Mouse (Mus musculus) heart, embryonic 14.5 days (tissue): ENCODE data around the gene Tyw1. TPM values are rescaled to one million over a fixed set of nuclear protein-coding genes. Genes with fewer than 3 reads are reported as not detected.

ENCODE experiments used
- ATAC-seq: fragments of 200-750 bp; cut with Nextera tagmentation; 2 replicates; pipeline ENCODE4 v1.8.0; 2017; ENCODE audit warnings: low read depth, moderate TSS enrichment; ENCODE audit not compliant: insufficient number of reproducible peaks, insufficient read depth, low FRiP score
- H3K27ac ChIP-seq, 2 experiments: fragments of 200-500 bp in 1 of 2; fragments of 300-500 bp in 1 of 2; sonication (generic) in 1 of 2; replicated peaks in 1 of 2; 2 replicates each; pipeline ENCODE4 v1.5.1; 2012 to 2014; ENCODE audit warnings: low read depth in 2 of 2, low read length in 2 of 2, control low read depth in 1 of 2, mild to moderate bottlenecking in 1 of 2, mixed read lengths in 1 of 2; ENCODE audit not compliant: control insufficient read depth in 1 of 2, insufficient read depth in 1 of 2
- H3K27me3 ChIP-seq: fragments of 300-500 bp; sonication (generic); 2 replicates; pipeline ENCODE4 v1.6.1; 2014; ENCODE audit warnings: mild to moderate bottlenecking, low read length, control low read depth; ENCODE audit not compliant: control insufficient read depth, insufficient read depth
- H3K36me3 ChIP-seq: fragments of 300-500 bp; sonication (generic); 2 replicates; pipeline ENCODE4 v1.6.1; 2014; ENCODE audit warnings: mild to moderate bottlenecking, control low read depth, low read length, mixed read lengths; ENCODE audit not compliant: control insufficient read depth, insufficient read depth
- H3K4me1 ChIP-seq, 2 experiments: fragments of 200-500 bp in 1 of 2; fragments of 300-500 bp in 1 of 2; sonication (generic) in 1 of 2; 2 replicates each; pipeline ENCODE4 v1.6.1; 2012 to 2014; ENCODE audit warnings: low read length in 2 of 2, control low read depth in 1 of 2, mixed read lengths in 1 of 2; ENCODE audit not compliant: control insufficient read depth in 2 of 2, insufficient read depth in 2 of 2
- H3K4me2 ChIP-seq: fragments of 300-500 bp; sonication (generic); 2 replicates; pipeline ENCODE4 v1.6.1; 2014; ENCODE audit warnings: mild to moderate bottlenecking, low read length
- H3K4me3 ChIP-seq, 2 experiments: fragments of 200-500 bp in 1 of 2; fragments of 300-500 bp in 1 of 2; sonication (generic) in 1 of 2; 2 replicates each; pipeline ENCODE4 v1.5.1; 2012 to 2014; ENCODE audit warnings: low read length in 2 of 2, mild to moderate bottlenecking in 2 of 2, control low read depth in 1 of 2, low read depth in 1 of 2, moderate library complexity in 1 of 2; ENCODE audit not compliant: control insufficient read depth in 1 of 2, insufficient read depth in 1 of 2
- H3K9ac ChIP-seq: fragments of 300-500 bp; sonication (generic); 2 replicates; pipeline ENCODE4 v1.6.1; 2014; ENCODE audit warnings: mild to moderate bottlenecking, low read length
- H3K9me3 ChIP-seq: fragments of 300-500 bp; sonication (generic); 2 replicates; pipeline ENCODE4 v1.6.1; 2016; ENCODE audit warnings: low read length, control low read depth; ENCODE audit not compliant: control insufficient read depth
- WGBS: fragments of 180-500 bp; shearing (Covaris S2); extraction: QIAGEN DNeasy Blood & Tissue Kit; methylation state at CpG from one replicate; pipeline ENCODE4 v1.1.7; 2014; 5-methylcytosine and 5-hydroxymethylcytosine counted together
- polyA plus RNA-seq: library from polyadenylated mRNA; unstranded; fragments of >200 nt; fragmentation: Nextera tagmentation; extraction: Ambion mirVana; gene quantifications from 2 replicates; pipeline ENCODE4 v1.2.1, GENCODE M21; 2014

The Tyw1 gene
- polyA plus RNA-seq, 1 experiment from 2014 or later: 16.5 TPM

GRCm38 (mm10) chr5:130283079-130283732, 27.8 kb downstream of the Tyw1 start:
- H3K4me1 ChIP-seq: no peaks in the 10 kb centered on the region
- peaks cover 70% of the 10 kb centered on the region for H3K36me3 ChIP-seq
- H3K9ac ChIP-seq: no peak overlapping the region
- no peak overlapping the region for H3K4me2 ChIP-seq
- H3K27me3 ChIP-seq: no peaks in the 10 kb centered on the region
- H3K27ac ChIP-seq: no peak overlapping the region
- 93% methylated on average over 9 of the region's 9 CpGs for WGBS
- H3K9me3 ChIP-seq: no peaks in the 10 kb centered on the region
- no peak overlapping the region for H3K4me3 ChIP-seq
- ATAC-seq: no peak

DNA sequence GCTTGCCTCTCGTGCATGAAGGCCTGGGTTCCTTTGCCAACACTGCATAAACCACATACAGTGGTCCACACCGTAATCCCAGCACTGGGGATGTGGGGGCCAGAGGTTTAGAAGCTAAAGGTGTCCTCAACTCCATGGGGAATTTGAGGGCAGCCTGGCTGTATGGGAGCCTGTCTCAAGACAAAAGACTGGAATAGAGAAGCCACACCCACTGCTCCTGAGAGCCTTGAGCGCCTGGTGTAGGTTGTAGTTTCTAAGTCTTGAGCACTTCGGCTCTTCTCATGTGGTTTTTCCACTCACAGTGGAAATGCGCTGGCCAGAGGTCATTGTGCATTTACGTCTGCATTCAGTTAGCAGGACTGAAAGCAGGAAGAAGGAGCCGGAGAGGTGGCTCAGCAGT, 32.7 kb downstream of the Tyw1 start:
- peaks cover 48% of the 10 kb centered on the region for H3K36me3 ChIP-seq

GRCm38 (mm10) chr5:130290242-130290641, 34.8 kb downstream of the Tyw1 start:
- WGBS: 96% methylated on average over 6 of the region's 6 CpGs
- no peak overlapping the region for H3K4me3 ChIP-seq
- H3K27ac ChIP-seq: no peak overlapping the region
- H3K4me1 ChIP-seq: no peaks in the 10 kb centered on the region
- H3K9ac ChIP-seq: no peak overlapping the region
- H3K36me3 ChIP-seq: peaks cover 43% of the 10 kb centered on the region
- no peaks in the 10 kb centered on the region for H3K27me3 ChIP-seq
- no peak for ATAC-seq
- H3K9me3 ChIP-seq: no peaks in the 10 kb centered on the region
- H3K4me2 ChIP-seq: no peak overlapping the region

More for the DNA sequence above, 32.7 kb downstream of the Tyw1 start:
- Histone ChIP-seq H3K4me3 (no peak overlapping the region), H3K27me3 (no peaks in the 10 kb centered on the region), H3K4me2 (no peak overlapping the region), H3K4me1 (no peaks in the 10 kb centered on the region), H3K9me3 (no peaks in the 10 kb centered on the region), H3K9ac (no peak overlapping the region), H3K27ac (no peak overlapping the region)
- no peak for ATAC-seq
- 91% methylated on average over 7 of the region's 7 CpGs for WGBS

DNA sequence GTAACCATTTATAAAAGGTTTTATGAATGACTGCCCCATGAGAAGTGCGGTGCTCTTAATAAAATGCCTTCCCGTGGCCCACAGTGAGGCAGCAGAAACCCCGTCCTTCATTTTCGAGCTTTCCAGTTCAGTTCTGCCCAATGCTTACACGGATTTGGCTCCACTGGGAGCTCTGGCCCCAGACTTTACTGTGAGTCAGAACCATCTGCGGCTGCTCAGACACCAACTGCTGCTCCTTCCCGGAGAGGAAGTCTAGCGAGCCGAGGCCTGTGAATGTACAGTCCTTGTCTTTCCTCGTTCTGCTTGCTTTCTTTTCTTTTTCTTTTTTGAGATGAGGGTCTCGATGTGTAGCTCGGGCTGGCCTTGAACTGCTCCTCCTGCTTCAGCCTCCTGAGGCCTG, 35.4 kb downstream of the Tyw1 start:
- Histone ChIP-seq H3K4me1 (no peaks in the 10 kb centered on the region), H3K4me3 (no peak overlapping the region), H3K9ac (no peak overlapping the region), H3K27me3 (no peaks in the 10 kb centered on the region), H3K27ac (no peak overlapping the region), H3K4me2 (no peak overlapping the region), H3K9me3 (no peaks in the 10 kb centered on the region), H3K36me3 (peaks cover 46% of the 10 kb centered on the region)
- no peak for ATAC-seq
- 95% methylated on average over 12 of the region's 12 CpGs for WGBS

DNA sequence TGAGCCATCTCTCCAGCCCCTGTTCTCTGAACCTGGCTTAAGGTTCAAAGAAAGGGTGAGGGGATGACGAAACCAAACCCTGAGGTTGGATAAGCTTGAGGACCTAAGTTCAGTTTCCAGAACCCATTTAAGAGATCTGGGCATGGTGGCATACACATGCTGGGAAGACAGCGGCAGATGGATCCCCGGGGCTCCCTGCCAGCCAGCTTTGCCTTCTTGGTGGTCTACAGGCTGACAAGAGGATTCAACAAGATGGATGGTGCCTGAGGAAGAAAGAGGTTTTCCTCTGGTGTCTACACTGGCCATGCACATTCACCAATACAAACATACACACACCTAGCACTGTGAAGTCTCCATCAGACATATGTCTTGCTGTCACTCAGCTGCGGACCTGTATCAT, 37.6 kb downstream of the Tyw1 start:
- H3K4me1 ChIP-seq: no peaks in the 10 kb centered on the region
- H3K27me3 ChIP-seq: no peaks in the 10 kb centered on the region
- ATAC-seq: no peak
- H3K36me3 ChIP-seq: peaks cover 57% of the 10 kb centered on the region
- 91% methylated on average over 4 of the region's 4 CpGs for WGBS
- no peak overlapping the region for H3K27ac ChIP-seq
- no peak overlapping the region for H3K4me2 ChIP-seq
- no peak overlapping the region for H3K9ac ChIP-seq
- no peak overlapping the region for H3K4me3 ChIP-seq
- no peaks in the 10 kb centered on the region for H3K9me3 ChIP-seq

GRCm38 (mm10) chr5:130293941-130294340, 38.5 kb downstream of the Tyw1 start:
- Histone ChIP-seq H3K9ac (no peak overlapping the region), H3K4me1 (no peaks in the 10 kb centered on the region), H3K4me3 (no peak overlapping the region), H3K27me3 (no peaks in the 10 kb centered on the region), H3K36me3 (peaks cover 61% of the 10 kb centered on the region), H3K9me3 (no peaks in the 10 kb centered on the region), H3K4me2 (no peak overlapping the region), H3K27ac (no peak overlapping the region)
- no peak for ATAC-seq
- WGBS: 89% methylated on average over 5 of the region's 5 CpGs

DNA sequence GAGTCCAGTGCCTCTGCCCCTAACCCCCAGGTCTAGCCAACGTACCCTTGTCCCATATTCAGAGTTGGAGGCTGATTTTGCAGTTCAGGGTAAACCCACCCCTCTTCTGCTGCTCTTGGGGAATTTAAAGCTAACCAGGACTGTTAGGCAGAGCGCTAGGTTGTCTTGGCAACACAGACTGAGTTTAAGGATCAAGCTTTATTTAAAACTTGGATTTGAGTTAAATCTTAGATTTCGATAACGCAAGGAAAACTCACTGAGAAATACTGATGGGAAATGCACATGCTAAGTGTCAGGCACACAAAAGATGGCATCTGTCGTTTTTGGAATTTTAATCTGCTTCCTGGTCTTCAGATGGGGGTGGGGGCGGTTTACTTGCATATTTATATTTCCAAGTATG, 39.2 kb downstream of the Tyw1 start:
- Histone ChIP-seq H3K36me3 (peaks cover 60% of the 10 kb centered on the region), H3K9me3 (no peaks in the 10 kb centered on the region), H3K27me3 (no peaks in the 10 kb centered on the region), H3K4me3 (no peak overlapping the region), H3K4me1 (no peaks in the 10 kb centered on the region), H3K9ac (no peak overlapping the region), H3K27ac (no peak overlapping the region), H3K4me2 (no peak overlapping the region)
- no peak for ATAC-seq
- WGBS: 85% methylated on average over 6 of the region's 6 CpGs

DNA sequence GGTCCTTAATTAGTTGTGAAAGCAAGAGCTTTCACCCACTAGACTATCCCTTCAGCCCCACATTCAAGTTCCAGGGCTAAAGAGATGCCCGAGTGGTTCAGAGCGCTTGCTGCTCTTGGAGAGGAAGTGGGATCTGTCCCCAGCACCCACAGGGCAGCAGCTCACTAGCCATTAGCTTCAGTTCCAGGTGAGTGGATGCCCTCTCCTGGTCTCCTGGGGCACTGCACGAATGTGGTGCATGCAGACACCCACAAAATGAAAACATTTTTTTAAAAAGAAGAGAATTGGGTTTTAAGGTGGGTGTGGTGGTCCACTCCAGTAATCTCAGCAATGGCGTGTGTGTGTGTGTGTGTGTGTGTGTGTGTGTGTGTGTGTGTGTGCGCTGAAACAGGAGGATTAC, 40.7 kb downstream of the Tyw1 start:
- 82% methylated on average over 5 of the region's 5 CpGs for WGBS
- H3K9ac ChIP-seq: no peak overlapping the region
- H3K4me2 ChIP-seq: no peak overlapping the region
- ATAC-seq: no peak
- H3K27me3 ChIP-seq: no peaks in the 10 kb centered on the region
- no peaks in the 10 kb centered on the region for H3K9me3 ChIP-seq
- no peaks in the 10 kb centered on the region for H3K4me1 ChIP-seq
- H3K27ac ChIP-seq: no peak overlapping the region
- no peak overlapping the region for H3K4me3 ChIP-seq
- H3K36me3 ChIP-seq: peaks cover 66% of the 10 kb centered on the region
